Mouse (Mus musculus) layer of hippocampus, adult 2 months (tissue): ENCODE results near the gene Pdss1. TPM values are rescaled to one million over a fixed set of nuclear protein-coding genes. Genes with fewer than 3 reads are reported as not detected.
A peak's percentile ranks its signal among the peaks of the same experiment; 100 is the strongest.

Source experiments
- DNase-seq, 2 experiments: peaks; one replicate each; pipeline ENCODE4 v3.0.0; 2022; ENCODE audit warnings: low spot score in 2 of 2
- H3K27ac ChIP-seq: fragments of 200-600 bp; 2 replicates; pipeline ENCODE4 v1.8.1; 2022
- H3K4me3 ChIP-seq: fragments of 200-600 bp; 2 replicates; pipeline ENCODE4 v1.8.1; 2022; ENCODE audit warnings: mild to moderate bottlenecking
- CTCF ChIP-seq: fragments of 200-600 bp; conservative IDR thresholded peaks from 2 replicates; pipeline ENCODE4 v1.8.1; 2022; ENCODE audit warnings: antibody characterized with exemption, mild to moderate bottlenecking, moderate library complexity
- total RNA-seq, 2 experiments: library from RNA; stranded (reverse); gene quantifications; 2 replicates each; pipeline ENCODE4 v1.2.3; 2021

The Pdss1 gene
- total RNA-seq, 2 experiments from 2014 or later = 16.2 to 19.9 TPM

DNA sequence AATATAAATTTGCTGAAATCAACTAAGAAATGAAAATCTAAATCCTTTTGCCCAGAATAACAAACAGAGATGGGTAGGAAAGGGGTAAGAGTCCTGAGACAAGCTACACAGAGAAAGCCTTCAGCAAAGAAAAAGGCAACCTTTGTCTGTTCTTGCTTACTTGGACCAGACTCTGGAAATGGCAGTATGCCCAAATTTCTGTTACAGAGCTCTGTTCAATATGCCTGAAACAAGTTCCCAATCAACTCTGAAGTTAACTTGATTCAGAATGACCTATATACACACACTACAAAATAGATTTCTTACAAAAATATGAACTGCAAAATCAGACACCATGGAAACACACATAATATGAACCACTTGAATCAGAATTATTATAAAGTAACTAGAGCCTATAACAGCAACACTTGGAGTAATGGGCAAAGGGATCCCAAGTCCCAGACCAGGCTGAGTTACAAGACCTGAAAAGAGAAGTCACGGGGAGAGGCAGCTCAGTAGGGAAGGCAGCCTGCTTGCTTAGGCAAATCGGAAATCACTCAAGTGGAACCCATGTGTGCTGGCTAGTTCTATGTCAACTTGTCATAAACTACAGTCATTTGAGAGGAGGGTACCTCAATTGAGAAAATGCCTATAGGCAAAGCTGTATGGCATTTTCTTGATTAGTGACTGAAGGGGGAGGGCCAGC lies 90.8 kb downstream of the Pdss1 start:
- DNase-seq = peak; percentile 48 to 73
- no peak overlapping the region for H3K4me3 ChIP-seq
- TF ChIP-seq CTCF = no peak
- H3K27ac ChIP-seq = peak overlapping the region; percentile 87

Other genes starting within 250 kb of the Pdss1 start
- 1 to 10 TPM; 5.8 to 6.0 TPM for gene Apbb1ip, start 121.4 kb upstream of the Pdss1 start, total RNA-seq
- gene Abi1, start 144.7 kb downstream of the Pdss1 start, total RNA-seq = 100 to 1,000 TPM; 221 to 234 TPM
- gene Acbd5, start 172.6 kb downstream of the Pdss1 start, total RNA-seq = 10 to 100 TPM; 78.9 to 85.4 TPM